Mouse (Mus musculus) midbrain, postnatal 0 days (tissue): Measurements from ENCODE around the gene Cenpv. TPM values are rescaled to one million over a fixed set of nuclear protein-coding genes. Genes with fewer than 3 reads are reported as not detected.

Experiments used
- ATAC-seq: fragments of 200-750 bp; cut with Nextera tagmentation; 2 replicates; pipeline ENCODE4 v1.8.0; 2017; ENCODE audit warnings: moderate number of reproducible peaks, mild to moderate bottlenecking, moderate TSS enrichment, moderate library complexity; ENCODE audit not compliant: low FRiP score
- DNase-seq: peaks from one replicate; pipeline ENCODE4 v3.0.0-alpha.2; 2015; ENCODE audit warnings: low spot score
- H3K27ac ChIP-seq: fragments of 300-500 bp; sonication (generic); 2 replicates; pipeline ENCODE4 v1.5.1; 2014; ENCODE audit warnings: low read depth, mild to moderate bottlenecking, low read length, mixed read lengths
- H3K27me3 ChIP-seq: fragments of 300-500 bp; sonication (generic); 2 replicates; pipeline ENCODE4 v1.6.1; 2014; ENCODE audit warnings: low read length, control low read depth, mixed read lengths; ENCODE audit not compliant: insufficient read depth
- H3K36me3 ChIP-seq: fragments of 300-500 bp; sonication (generic); 2 replicates; pipeline ENCODE4 v1.6.1; 2014; ENCODE audit warnings: low read length, control low read depth, mixed read lengths; ENCODE audit not compliant: insufficient read depth
- H3K4me1 ChIP-seq: fragments of 300-500 bp; sonication (generic); 2 replicates; pipeline ENCODE4 v1.6.1; 2014; ENCODE audit warnings: mild to moderate bottlenecking, control low read depth, antibody characterized with exemption, low read length, mixed read lengths; ENCODE audit not compliant: insufficient read depth
- H3K4me2 ChIP-seq: fragments of 300-500 bp; sonication (generic); 2 replicates; pipeline ENCODE4 v1.6.1; 2014; ENCODE audit warnings: low read depth, mild to moderate bottlenecking, low read length, mixed read lengths; ENCODE audit not compliant: poor library complexity, severe bottlenecking
- H3K4me3 ChIP-seq: fragments of 300-500 bp; sonication (generic); 2 replicates; pipeline ENCODE4 v1.5.1; 2014; ENCODE audit warnings: low read depth, mild to moderate bottlenecking, low read length, moderate library complexity
- H3K9ac ChIP-seq: fragments of 300-500 bp; sonication (generic); replicated peaks from 2 replicates; pipeline ENCODE4 v1.6.1; 2014; ENCODE audit warnings: mild to moderate bottlenecking, low read length, moderate library complexity, mixed read lengths; ENCODE audit not compliant: poor library complexity, severe bottlenecking
- H3K9me3 ChIP-seq: fragments of 300-500 bp; sonication (generic); 2 replicates; pipeline ENCODE4 v1.6.1; 2016; ENCODE audit warnings: low read length, control low read depth
- CTCF ChIP-seq: IDR thresholded peaks from 2 replicates; pipeline ENCODE4 v1.5.1; 2016; ENCODE audit warnings: antibody characterized with exemption, mild to moderate bottlenecking
- WGBS: fragments of 180-500 bp; shearing (Covaris S2); extraction: QIAGEN DNeasy Blood & Tissue Kit; methylation state at CpG from one replicate; pipeline ENCODE4 v1.1.7; 2014; 5-methylcytosine and 5-hydroxymethylcytosine counted together
- polyA plus RNA-seq: library from polyadenylated mRNA; unstranded; fragments of >200 nt; fragmentation: Nextera tagmentation; extraction: Ambion mirVana; gene quantifications from 2 replicates; pipeline ENCODE4 v1.2.1, GENCODE M21; 2015
- total RNA-seq: library from RNA; depleted of rRNA; stranded (reverse); fragments of >200 nt; gene quantifications from 2 replicates; pipeline ENCODE4 v1.2.3, GENCODE M21; 2014; rRNA removed

The Cenpv gene
- total RNA-seq (58.0 and 63.2 TPM in 2 replicates), polyA plus RNA-seq (30.1 and 32.9 TPM in 2 replicates)

- H3K36me3 ChIP-seq, result no peaks in the 10 kb centered on the region
- peak within 1 kb of the TSS; percentile 85 for H3K4me3 ChIP-seq
- H3K4me1 ChIP-seq, result no peaks in the 10 kb centered on the region
- H3K9me3 ChIP-seq, result no peaks in the 10 kb centered on the region
- peak within 1 kb of the TSS; percentile 81 for H3K4me2 ChIP-seq
- peak; percentile 68 for ATAC-seq
- peak; percentile 73 for DNase-seq
- TF ChIP-seq CTCF, result no peak
- no peaks in the 10 kb centered on the region for H3K27me3 ChIP-seq
- H3K27ac ChIP-seq, result peak within 1 kb of the TSS; percentile 88
- WGBS, result 5% methylated on average over 43 of the region's 57 CpGs
- peak within 1 kb of the TSS; percentile 88 for H3K9ac ChIP-seq
Measured at GRCm38 (mm10) chr11:62539089-62539890, at the start of gene Cenpv. Gene Cenpv, minus strand, starts transcription at chr11:62539261.

GRCm38 (mm10) chr11:62587034-62587433 lies 48.0 kb upstream of the Cenpv start:
- H3K27me3 ChIP-seq, result no peaks in the 10 kb centered on the region
- H3K9me3 ChIP-seq, result no peaks in the 10 kb centered on the region
- no peak overlapping the region for H3K4me2 ChIP-seq
- no peak for TF ChIP-seq CTCF
- no peak for ATAC-seq
- no peak overlapping the region for H3K9ac ChIP-seq
- DNase-seq, result no peak
- peaks cover 28% of the 10 kb centered on the region for H3K36me3 ChIP-seq
- no peak overlapping the region for H3K27ac ChIP-seq
- no peak overlapping the region for H3K4me3 ChIP-seq
- WGBS, result 86% methylated on average over 5 of the region's 5 CpGs
- no peaks in the 10 kb centered on the region for H3K4me1 ChIP-seq

DNA sequence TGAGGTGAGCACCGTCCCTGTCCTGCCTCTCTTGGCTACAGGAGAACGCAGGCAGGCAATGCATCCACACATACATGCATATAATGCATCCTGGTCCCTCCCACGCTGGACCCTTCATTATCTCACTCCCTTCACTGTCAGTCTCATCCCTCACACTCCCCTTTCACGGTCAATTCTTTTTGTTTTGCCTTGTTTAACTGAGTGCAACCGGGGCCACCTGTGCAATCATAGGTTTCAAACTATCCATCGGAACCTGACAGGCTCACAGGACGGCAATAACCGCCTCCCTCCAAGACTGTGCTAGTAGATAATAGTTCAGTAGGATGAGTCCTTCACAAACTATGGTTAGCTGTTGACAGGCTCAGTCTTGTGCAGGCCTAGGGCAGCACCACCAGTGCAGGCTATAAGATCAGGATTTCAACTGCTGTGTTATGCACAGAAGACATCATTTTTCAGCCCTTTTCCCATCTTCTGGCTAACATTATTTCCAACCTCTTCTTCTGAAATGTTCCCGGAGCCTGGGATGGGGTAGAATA lies 45.7 kb upstream of the Cenpv start:
- no peak for TF ChIP-seq CTCF
- ATAC-seq, result no peak
- Histone ChIP-seq H3K9me3 (no peaks in the 10 kb centered on the region), H3K4me1 (no peaks in the 10 kb centered on the region), H3K27ac (no peak overlapping the region), H3K9ac (no peak overlapping the region), H3K4me2 (no peak overlapping the region), H3K36me3 (peaks cover 14% of the 10 kb centered on the region), H3K4me3 (no peak overlapping the region), H3K27me3 (no peaks in the 10 kb centered on the region)
- WGBS, result 85% methylated on average over 9 of the region's 9 CpGs
- DNase-seq, result no peak

DNA sequence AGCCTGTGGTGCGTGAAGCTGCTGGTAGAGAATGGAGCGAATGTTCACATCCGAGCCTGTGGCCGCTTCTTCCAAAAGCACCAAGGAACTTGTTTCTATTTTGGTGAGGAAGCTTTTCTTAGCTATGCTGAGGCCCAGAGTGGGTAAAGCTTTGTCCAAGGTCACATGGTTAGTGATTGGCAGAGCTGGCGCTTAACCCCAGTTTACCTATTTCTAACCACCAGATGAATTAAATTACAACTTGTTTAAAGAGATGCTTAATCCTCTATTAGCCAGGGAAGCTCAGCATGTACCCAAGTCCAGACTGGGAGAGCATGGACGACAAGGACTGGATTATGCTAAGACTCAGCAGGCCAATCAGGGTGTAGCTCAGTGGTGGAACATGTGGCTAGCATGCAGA lies 44.0 kb upstream of the Cenpv start:
- TF ChIP-seq CTCF, result no peak
- Histone ChIP-seq H3K9me3 (no peaks in the 10 kb centered on the region), H3K27ac (no peak overlapping the region), H3K36me3 (peaks cover 21% of the 10 kb centered on the region), H3K4me2 (no peak overlapping the region), H3K27me3 (no peaks in the 10 kb centered on the region), H3K9ac (no peak overlapping the region), H3K4me3 (no peak overlapping the region), H3K4me1 (no peaks in the 10 kb centered on the region)
- ATAC-seq (no peak), DNase-seq (no peak)
- 49% methylated on average over 6 of the region's 6 CpGs for WGBS

GRCm38 (mm10) chr11:62576530-62577152 lies 37.6 kb upstream of the Cenpv start:
- no peak for DNase-seq

More at GRCm38 (mm10) chr11:62576530-62577152, 37.6 kb upstream of the Cenpv start:
- Histone ChIP-seq H3K4me3 (peak overlapping the region; percentile 51), H3K9me3 (no peaks in the 10 kb centered on the region), H3K4me1 (peaks cover 9% of the 10 kb centered on the region; the same call in 1 of the 2 replicates), H3K36me3 (0 out of 2 replicates have a peak, but pooled peaks cover 7% of the 10 kb centered on the region), H3K4me2 (peak overlapping the region; percentile 94), H3K27ac (peak overlapping the region; percentile 85), H3K27me3 (no peaks in the 10 kb centered on the region), H3K9ac (peak overlapping the region; percentile 66)
- TF ChIP-seq CTCF, result no peak
- WGBS, result 55% methylated on average over 16 of the region's 16 CpGs
- 0 out of 2 replicates have a peak, but pooled peaks have one; percentile 1 for ATAC-seq
